Comparison of ENCODE assay signal across 17 mouse cellular contexts in the genomic region with DNA sequence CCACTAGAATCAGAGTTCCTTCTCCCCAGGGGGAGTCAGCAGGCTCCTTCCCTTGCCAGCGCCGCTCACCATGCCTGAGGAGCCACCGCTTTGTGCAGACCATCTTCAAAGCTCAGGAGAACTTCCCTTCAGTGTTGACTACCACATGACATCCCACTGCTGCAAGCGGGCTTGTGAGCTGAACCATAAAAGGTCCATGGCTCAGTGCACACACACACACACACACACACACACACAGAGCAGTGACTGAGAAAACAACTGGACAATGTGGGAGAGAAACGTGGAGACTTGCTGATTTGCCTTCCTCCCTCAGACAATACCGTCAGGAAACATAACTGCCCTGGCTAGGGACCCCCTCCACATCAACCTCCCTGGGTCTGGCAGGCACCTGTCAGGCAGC.
"Had no signal": no experiment of that assay in that cellular context is flagged by ENCODE, and none has a peak within 500 bp of the region (broad histone marks: within the 10 kb centered on the region; RNA-seq: fewer than 3 reads in every experiment).

No protein-coding gene starts in this region.

- DNase-seq: lung, adult 2 months; lung, postnatal 14 days; lung, postnatal 36 days; right cerebral cortex, postnatal 14 days; thymus, adult 2 months; thymus, postnatal 14 days; thymus, postnatal 36 days had no signal

- H3K9me3 ChIP-seq: lung, embryonic 15.5 days; megakaryocyte, embryonic 14.5 days; midbrain, embryonic 13.5 days; midbrain, embryonic 15.5 days; neural tube, embryonic 12.5 days; stomach, embryonic 15.5 days had no signal

- H3K4me2 ChIP-seq: lung, embryonic 15.5 days; midbrain, embryonic 11.5 days; midbrain, embryonic 13.5 days; midbrain, embryonic 15.5 days; neural tube, embryonic 12.5 days; stomach, embryonic 15.5 days had no signal

- H3K4me3 ChIP-seq: lung, embryonic 15.5 days; megakaryocyte, embryonic 14.5 days; midbrain, embryonic 13.5 days; midbrain, embryonic 15.5 days; neural tube, embryonic 12.5 days; stomach, embryonic 15.5 days had no signal

- H3K36me3 ChIP-seq: lung, embryonic 15.5 days; midbrain, embryonic 13.5 days; midbrain, embryonic 15.5 days; neural tube, embryonic 12.5 days; stomach, embryonic 15.5 days had no signal

- ATAC-seq: lung, postnatal 0 days; midbrain, embryonic 13.5 days; midbrain, embryonic 15.5 days had no signal

- H3K9ac ChIP-seq: lung, embryonic 15.5 days; midbrain, embryonic 13.5 days; midbrain, embryonic 15.5 days; neural tube, embryonic 12.5 days; stomach, embryonic 15.5 days had no signal

- H3K27ac ChIP-seq: lung, embryonic 15.5 days; macrophage; midbrain, embryonic 13.5 days; midbrain, embryonic 15.5 days; neural tube, embryonic 12.5 days; stomach, embryonic 15.5 days; stomach, postnatal 0 days had no signal

- H3K27me3 ChIP-seq: lung, embryonic 15.5 days; megakaryocyte, embryonic 14.5 days; midbrain, embryonic 13.5 days; midbrain, embryonic 15.5 days; neural tube, embryonic 12.5 days; stomach, embryonic 15.5 days had no signal

- H3K4me1 ChIP-seq: neural tube, embryonic 12.5 days; stomach, embryonic 15.5 days had no signal
